Mouse (Mus musculus): Measurements from ENCODE around the gene Lmnb2.
A peak's percentile ranks its signal among the peaks of the same experiment; 100 is the strongest.

DNA sequence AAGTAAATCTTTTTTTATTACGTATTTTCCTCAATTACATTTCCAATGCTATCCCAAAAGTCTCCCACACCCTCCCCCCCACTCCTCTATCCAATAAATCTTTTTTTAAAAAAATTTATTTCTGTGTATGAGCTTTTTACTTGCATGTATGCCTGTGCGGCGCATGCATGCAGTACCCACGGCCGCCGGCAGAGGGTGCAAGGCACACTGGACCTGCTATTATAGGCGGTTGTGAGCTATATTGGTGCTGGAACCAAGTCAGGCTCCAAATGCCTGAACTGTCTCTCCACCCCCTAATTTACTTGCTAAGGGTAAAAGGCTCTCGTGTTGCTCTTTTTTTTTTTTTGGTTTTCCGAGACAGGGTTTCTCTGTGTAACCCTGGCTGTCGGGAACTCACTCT lies 36.7 kb downstream of the Lmnb2 start:
- TF ChIP-seq CTCF (IDR thresholded peaks at IDR 0.05; ENCODE audit: low read depth, low read length) (peak; percentile 88), GATA1 (IDR thresholded peaks at IDR 0.05; ENCODE audit: borderline replicate concordance, low read length) (no peak), GATA2 (IDR thresholded peaks at IDR 0.05; ENCODE audit: borderline replicate concordance, low read depth, low read length) (no peak)

Measured in G1E (cell line).